Mouse (Mus musculus): Measurements from ENCODE around the gene Setd1b.
"Not testable (repeated sequence)": the region's sequence is repeated elsewhere in the genome, so short reads cannot be mapped to it uniquely, and the experiment has no call there.

The Setd1b gene

GRCm38 (mm10) chr5:123195500-123196000 lies 53.6 kb downstream of the Setd1b start:
- DNase-seq (ENCODE audit: extremely low read depth, low read depth, low spot score), result no peak

GRCm38 (mm10) chr5:123196746-123197145 lies 54.8 kb downstream of the Setd1b start:
- DNase-seq (ENCODE audit: extremely low read depth, low read depth, low spot score), result no peak

- no peak for DNase-seq (ENCODE audit: extremely low read depth, low read depth, low spot score)
These were observed 56.5 kb downstream of the Setd1b start for GRCm38 (mm10) chr5:123198523-123198922.

GRCm38 (mm10) chr5:123200816-123201522 lies 59.0 kb downstream of the Setd1b start:
- DNase-seq (ENCODE audit: extremely low read depth, low read depth, low spot score), result not testable (repeated sequence)

- DNase-seq (ENCODE audit: extremely low read depth, low read depth, low spot score), result no peak
These were observed 59.5 kb downstream of the Setd1b start for GRCm38 (mm10) chr5:123201523-123201892.

- DNase-seq (ENCODE audit: extremely low read depth, low read depth, low spot score), result no peak
These were observed 60.0 kb downstream of the Setd1b start for GRCm38 (mm10) chr5:123201987-123202386.

GRCm38 (mm10) chr5:123202771-123203170 lies 60.8 kb downstream of the Setd1b start:
- not testable (repeated sequence) for DNase-seq (ENCODE audit: extremely low read depth, low read depth, low spot score)

- not testable (repeated sequence) for DNase-seq (ENCODE audit: extremely low read depth, low read depth, low spot score)
These were observed 61.6 kb downstream of the Setd1b start for GRCm38 (mm10) chr5:123203591-123203990.

Measured in fat pad, adult 2 months (tissue).